Mouse (Mus musculus) spleen, adult 2 months (tissue): ENCODE data around the gene Sdc3. TPM values are rescaled to one million over a fixed set of nuclear protein-coding genes. Genes with fewer than 3 reads are reported as not detected.

Experiments used
- DNase-seq, 2 experiments: peaks; one replicate each; pipeline versions ENCODE4 v3.0.0 to v3.0.0-alpha.2; 2012 to 2021; ENCODE audit warnings: low spot score in 2 of 2, low read depth in 1 of 2
- H3K27ac ChIP-seq: fragments of 200-500 bp; 2 replicates; pipeline ENCODE4 v1.5.1; 2012; ENCODE audit warnings: low read length, inconsistent platforms; ENCODE audit not compliant: insufficient read depth
- H3K27me3 ChIP-seq: fragments of 200-500 bp; 2 replicates; pipeline ENCODE4 v1.6.1; 2012; ENCODE audit warnings: mild to moderate bottlenecking, moderate library complexity, low read length, inconsistent platforms; ENCODE audit not compliant: control insufficient read depth, insufficient read depth
- H3K36me3 ChIP-seq: fragments of 200-500 bp; 2 replicates; pipeline ENCODE4 v1.6.1; 2012; ENCODE audit warnings: mild to moderate bottlenecking, low read length, inconsistent platforms; ENCODE audit not compliant: control insufficient read depth, insufficient read depth
- H3K4me1 ChIP-seq: fragments of 200-500 bp; 2 replicates; pipeline ENCODE4 v1.6.1; 2011; ENCODE audit warnings: inconsistent platforms; ENCODE audit not compliant: control insufficient read depth, insufficient read depth, insufficient read length
- H3K4me3 ChIP-seq: fragments of 200-500 bp; 2 replicates; pipeline ENCODE4 v1.5.1; 2011; ENCODE audit warnings: mild to moderate bottlenecking, inconsistent platforms; ENCODE audit not compliant: insufficient read depth, insufficient read length; ENCODE audit errors: extremely low read depth
- CTCF ChIP-seq: fragments of 200-500 bp; IDR thresholded peaks from 2 replicates; pipeline ENCODE4 v1.5.1; 2011; ENCODE audit warnings: mild to moderate bottlenecking, inconsistent platforms; ENCODE audit not compliant: insufficient read depth, insufficient read length, insufficient replicate concordance; ENCODE audit errors: extremely low read depth
- POLR2A ChIP-seq: fragments of 200-500 bp; IDR thresholded peaks from 2 replicates; pipeline ENCODE4 v1.6.1; 2011; ENCODE audit warnings: low read depth, low read length, inconsistent platforms
- WGBS: fragments of 180-500 bp; shearing (Covaris S2); methylation state at CpG from one replicate; pipeline ENCODE4 v1.1.7; 2018; 5-methylcytosine and 5-hydroxymethylcytosine counted together
- polyA plus RNA-seq: library from polyadenylated mRNA; depleted of rRNA; stranded (reverse); fragments of >200 nt; gene quantifications from 2 replicates; pipeline ENCODE4 v1.2.3, GENCODE M21; 2012

Gene Sdc3
- polyA plus RNA-seq, 1 experiment = 140 TPM

DNA sequence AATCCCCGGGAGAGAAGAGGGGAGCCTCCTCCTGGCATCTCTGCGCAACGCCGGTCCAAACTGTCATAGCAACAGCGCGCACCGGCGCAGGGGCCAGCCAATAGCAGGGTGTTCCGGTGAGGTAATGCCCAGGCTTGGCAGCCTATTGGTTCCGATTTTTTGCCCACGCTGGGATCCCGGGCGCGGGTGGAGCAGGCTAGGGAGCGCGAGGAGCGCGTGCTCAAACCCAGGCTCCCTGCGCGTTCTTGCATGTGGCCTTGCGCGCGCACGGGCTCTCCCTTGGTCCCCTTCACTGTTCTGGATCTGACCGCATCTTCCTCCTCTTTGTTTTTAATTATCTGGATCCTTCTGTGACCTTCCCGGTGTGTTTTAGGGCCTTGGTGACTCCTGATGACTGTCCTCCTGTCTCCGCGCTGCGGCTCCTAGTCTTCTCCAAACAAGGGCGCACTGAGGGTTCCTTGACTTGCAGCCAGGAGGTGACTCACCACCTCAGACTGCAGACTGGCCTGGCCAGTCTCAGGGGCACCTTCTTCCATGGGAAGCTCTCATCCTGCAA lies 69.4 kb downstream of the Sdc3 start:
- Histone ChIP-seq H3K4me1 (no peaks in the 10 kb centered on the region), H3K27me3 (no peaks in the 10 kb centered on the region), H3K36me3 (no peaks in the 10 kb centered on the region), H3K4me3 (no peak overlapping the region), H3K27ac (no peak overlapping the region)
- no peak for TF ChIP-seq POLR2A
- no peak for TF ChIP-seq CTCF
- DNase-seq = no peak
- WGBS = 6% methylated on average over 30 of the region's 30 CpGs

DNA sequence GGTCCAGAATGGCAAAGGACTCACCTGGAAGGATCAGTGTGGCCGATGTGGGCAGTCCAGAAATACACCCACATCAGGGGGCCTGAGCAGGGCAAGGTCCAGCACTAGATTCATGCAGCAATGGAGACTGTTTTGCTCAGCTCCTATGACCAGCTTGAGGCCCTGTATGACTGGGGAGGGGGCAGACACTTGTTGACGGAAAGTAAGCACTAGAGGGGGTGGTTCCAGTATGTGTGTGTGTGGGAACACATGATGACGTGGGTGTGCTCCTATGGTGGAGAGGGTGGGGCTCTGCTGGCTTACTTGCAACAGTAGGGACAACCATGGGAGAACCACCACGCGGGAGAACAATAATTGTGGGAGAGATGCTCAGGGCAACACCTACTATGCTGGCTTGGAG lies 70.2 kb downstream of the Sdc3 start:
- Histone ChIP-seq H3K36me3 (no peaks in the 10 kb centered on the region), H3K27ac (no peak overlapping the region), H3K4me3 (no peak overlapping the region), H3K27me3 (no peaks in the 10 kb centered on the region), H3K4me1 (no peaks in the 10 kb centered on the region)
- no peak for DNase-seq
- no peak for TF ChIP-seq CTCF
- no peak for TF ChIP-seq POLR2A
- WGBS = 71% methylated on average over 5 of the region's 5 CpGs

GRCm38 (mm10) chr4:130865460-130865859 lies 73.1 kb downstream of the Sdc3 start:
- 41% methylated on average over 8 of the region's 9 CpGs for WGBS
- Histone ChIP-seq H3K36me3 (no peaks in the 10 kb centered on the region), H3K4me1 (no peaks in the 10 kb centered on the region), H3K27me3 (no peaks in the 10 kb centered on the region), H3K27ac (no peak overlapping the region), H3K4me3 (no peak overlapping the region)
- DNase-seq = no peak
- TF ChIP-seq POLR2A (no peak), CTCF (no peak)

DNA sequence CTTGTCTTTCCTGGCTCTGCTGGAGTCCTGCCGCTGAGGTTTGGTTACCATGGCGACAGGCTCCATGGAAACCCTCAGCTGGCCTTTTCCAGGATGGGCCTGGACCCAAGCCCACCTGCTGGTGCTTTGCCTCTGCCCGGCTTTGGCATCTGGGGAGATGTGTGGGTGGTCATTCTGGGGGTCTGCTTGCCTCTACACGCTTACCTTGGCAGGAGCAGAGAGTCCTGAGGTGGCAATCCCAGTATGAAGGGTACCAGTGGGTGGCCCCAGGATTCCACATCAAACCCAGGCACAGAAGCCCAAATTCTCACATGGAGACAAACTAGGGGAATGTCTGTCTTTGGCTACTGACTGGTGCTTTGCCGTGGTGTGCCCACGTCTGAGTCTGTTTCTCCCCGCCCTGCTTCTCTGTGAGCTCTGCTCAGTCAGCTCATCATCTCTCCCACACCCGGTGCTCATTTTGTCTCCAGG lies 73.6 kb downstream of the Sdc3 start:
- TF ChIP-seq CTCF (no peak), POLR2A (no peak)
- 36% methylated on average over 8 of the region's 8 CpGs for WGBS
- Histone ChIP-seq H3K4me1 (no peaks in the 10 kb centered on the region), H3K4me3 (no peak overlapping the region), H3K27ac (no peak overlapping the region), H3K36me3 (no peaks in the 10 kb centered on the region), H3K27me3 (no peaks in the 10 kb centered on the region)
- DNase-seq = no peak

GRCm38 (mm10) chr4:130867940-130868339 lies 75.6 kb downstream of the Sdc3 start:
- TF ChIP-seq POLR2A (no peak), CTCF (no peak)

DNA sequence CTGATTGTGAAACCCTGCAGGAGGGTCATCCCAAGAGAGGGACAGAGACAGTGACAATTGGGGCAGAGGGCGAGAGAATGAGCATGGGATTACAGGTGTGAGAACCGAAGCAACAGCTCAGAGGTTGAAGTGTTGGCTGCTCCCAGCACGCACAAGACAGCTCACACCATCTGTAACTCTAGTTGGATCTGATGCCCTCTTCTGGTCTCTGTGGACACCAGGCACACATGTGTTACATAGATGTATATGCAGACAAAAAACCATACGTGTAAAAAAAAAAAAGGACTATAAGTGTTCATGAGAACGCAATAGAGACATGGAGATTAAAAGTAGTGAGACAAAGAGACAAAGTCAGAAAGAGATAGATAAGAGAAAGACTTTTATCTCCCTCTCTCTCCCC lies 76.5 kb downstream of the Sdc3 start:
- no peaks in the 10 kb centered on the region for H3K27me3 ChIP-seq
- WGBS = 46% methylated on average over 5 of the region's 5 CpGs
- no peak for DNase-seq
- H3K36me3 ChIP-seq = no peaks in the 10 kb centered on the region
- TF ChIP-seq POLR2A (no peak), CTCF (no peak)
- H3K4me1 ChIP-seq = no peaks in the 10 kb centered on the region
- no peak overlapping the region for H3K4me3 ChIP-seq
- H3K27ac ChIP-seq = no peak overlapping the region

More at GRCm38 (mm10) chr4:130867940-130868339, 75.6 kb downstream of the Sdc3 start:
- no peak overlapping the region for H3K4me3 ChIP-seq
- no peaks in the 10 kb centered on the region for H3K4me1 ChIP-seq
- no peak for DNase-seq
- H3K36me3 ChIP-seq = no peaks in the 10 kb centered on the region
- H3K27me3 ChIP-seq = no peaks in the 10 kb centered on the region
- no peak overlapping the region for H3K27ac ChIP-seq
- 60% methylated on average over 6 of the region's 6 CpGs for WGBS

- Histone ChIP-seq H3K4me1 (no peaks in the 10 kb centered on the region), H3K27me3 (no peaks in the 10 kb centered on the region), H3K36me3 (no peaks in the 10 kb centered on the region), H3K4me3 (no peak overlapping the region), H3K27ac (no peak overlapping the region)
- TF ChIP-seq CTCF = no peak
- DNase-seq = no peak
- 78% methylated on average over 11 of the region's 11 CpGs for WGBS
Observed at GRCm38 (mm10) chr4:130872414-130872813, 80.1 kb downstream of the Sdc3 start.
